Mouse (Mus musculus) embryonic facial prominence, embryonic 10.5 days (tissue): ENCODE data around the gene Tdrd6. TPM values are rescaled to one million over a fixed set of nuclear protein-coding genes. Genes with fewer than 3 reads are reported as not detected.

ENCODE experiments used
- DNase-seq: peaks from one replicate; pipeline ENCODE4 v3.0.0-alpha.2; 2017; ENCODE audit warnings: low spot score
- H3K27ac ChIP-seq: fragments of 300-500 bp; sonication (generic); replicated peaks from 2 replicates; pipeline ENCODE4 v1.5.1; 2016; ENCODE audit warnings: mild to moderate bottlenecking
- H3K27me3 ChIP-seq: fragments of 300-500 bp; sonication (generic); replicated peaks from 2 replicates; pipeline ENCODE4 v1.6.1; 2016; ENCODE audit warnings: low read depth, mild to moderate bottlenecking; ENCODE audit not compliant: poor library complexity, severe bottlenecking
- H3K36me3 ChIP-seq: fragments of 300-500 bp; sonication (generic); replicated peaks from 2 replicates; pipeline ENCODE4 v1.6.1; 2016; ENCODE audit warnings: mild to moderate bottlenecking, moderate library complexity
- H3K4me1 ChIP-seq: fragments of 300-500 bp; sonication (generic); 2 replicates; pipeline ENCODE4 v1.6.1; 2016
- H3K4me3 ChIP-seq: fragments of 300-500 bp; sonication (generic); 2 replicates; pipeline ENCODE4 v1.5.1; 2016; ENCODE audit warnings: mild to moderate bottlenecking, moderate library complexity
- H3K9me3 ChIP-seq: fragments of 300-500 bp; sonication (generic); 2 replicates; pipeline ENCODE4 v1.6.1; 2016; ENCODE audit warnings: mild to moderate bottlenecking
- WGBS: fragments of 180-500 bp; shearing (Covaris S2); methylation state at CpG from one replicate; pipeline ENCODE4 v1.1.7; 2016; 5-methylcytosine and 5-hydroxymethylcytosine counted together
- polyA plus RNA-seq: library from polyadenylated mRNA; unstranded; fragments of >200 nt; fragmentation: Nextera tagmentation; extraction: Ambion mirVana; gene quantifications from 2 replicates; pipeline ENCODE4 v1.2.1, GENCODE M21; 2016

The Tdrd6 gene
- polyA plus RNA-seq, 1 experiment from 2014 or later, result 0.17 TPM

- Histone ChIP-seq H3K36me3 (no peaks in the 10 kb centered on the region), H3K27ac (peak overlapping the region; percentile 66), H3K27me3 (peaks cover 9% of the 10 kb centered on the region; the same call in 1 of the 2 replicates), H3K9me3 (no peaks in the 10 kb centered on the region), H3K4me3 (peak overlapping the region; percentile 65), H3K4me1 (peaks cover 17% of the 10 kb centered on the region)
- WGBS, result 7% methylated on average over 12 of the region's 12 CpGs
- peak; percentile 30 for DNase-seq
Observed at GRCm38 (mm10) chr17:43567593-43567991, 62.5 kb downstream of the Tdrd6 start.

Other genes with a start within 250 kb of the Tdrd6 start
- not detected in 2 replicates for gene Mep1a, start 127.5 kb downstream of the Tdrd6 start, polyA plus RNA-seq
- gene Ankrd66, start 86.7 kb downstream of the Tdrd6 start, polyA plus RNA-seq, result 0.19 and 0.30 TPM in 2 replicates
- gene Pla2g7, start 62.2 kb downstream of the Tdrd6 start, polyA plus RNA-seq, result 5.0 and 5.1 TPM in 2 replicates
- 34.5 and 38.1 TPM in 2 replicates for gene Slc25a27, start 36.9 kb upstream of the Tdrd6 start, polyA plus RNA-seq
- 33.7 and 34.2 TPM in 2 replicates for gene Cyp39a1, start 37.1 kb upstream of the Tdrd6 start, polyA plus RNA-seq
- gene Rcan2, start 171.1 kb upstream of the Tdrd6 start, polyA plus RNA-seq, result 3.2 and 5.6 TPM in 2 replicates